Mouse (Mus musculus) intestine, postnatal 0 days (tissue): ENCODE measurements around the gene Map10. TPM values are rescaled to one million over a fixed set of nuclear protein-coding genes. Genes with fewer than 3 reads are reported as not detected.

Experiments
- ATAC-seq: fragments of 200-750 bp; cut with Nextera tagmentation; 2 replicates; pipeline ENCODE4 v1.8.0; 2017; ENCODE audit warnings: mild to moderate bottlenecking, moderate TSS enrichment, moderate library complexity
- H3K27ac ChIP-seq: fragments of 300-500 bp; sonication (generic); 2 replicates; pipeline ENCODE4 v1.5.1; 2014; ENCODE audit warnings: mild to moderate bottlenecking, low read depth, low read length, moderate library complexity
- H3K27me3 ChIP-seq: fragments of 300-500 bp; sonication (generic); replicated peaks from 2 replicates; pipeline ENCODE4 v1.6.1; 2014; ENCODE audit warnings: low read length, mixed read lengths; ENCODE audit not compliant: control insufficient read depth, insufficient read depth
- H3K36me3 ChIP-seq: fragments of 300-500 bp; sonication (generic); 2 replicates; pipeline ENCODE4 v1.6.1; 2014; ENCODE audit warnings: mild to moderate bottlenecking, moderate library complexity; ENCODE audit not compliant: control insufficient read depth, insufficient read depth
- H3K4me1 ChIP-seq: fragments of 300-500 bp; sonication (generic); replicated peaks from 2 replicates; pipeline ENCODE4 v1.6.1; 2014; ENCODE audit warnings: antibody characterized with exemption, low read length, mixed read lengths; ENCODE audit not compliant: control insufficient read depth, insufficient read depth
- H3K4me2 ChIP-seq: fragments of 300-500 bp; sonication (generic); replicated peaks from 2 replicates; pipeline ENCODE4 v1.6.1; 2014; ENCODE audit warnings: low read depth, mild to moderate bottlenecking, moderate library complexity
- H3K4me3 ChIP-seq: fragments of 300-500 bp; sonication (generic); 2 replicates; pipeline ENCODE4 v1.5.1; 2014; ENCODE audit warnings: low read depth, low read length
- H3K9ac ChIP-seq: fragments of 300-500 bp; sonication (generic); 2 replicates; pipeline ENCODE4 v1.6.1; 2014; ENCODE audit warnings: mild to moderate bottlenecking, low read depth, low read length
- H3K9me3 ChIP-seq: fragments of 300-500 bp; sonication (generic); 2 replicates; pipeline ENCODE4 v1.6.1; 2016; ENCODE audit warnings: mixed run types; ENCODE audit not compliant: control insufficient read depth
- CTCF ChIP-seq: sonication (generic); IDR thresholded peaks from 2 replicates; pipeline ENCODE4 v1.5.1; 2016; ENCODE audit warnings: low read depth, mild to moderate bottlenecking, control low read depth, antibody characterized with exemption, moderate library complexity
- WGBS: fragments of 180-500 bp; shearing (Covaris S2); extraction: QIAGEN DNeasy Blood & Tissue Kit; methylation state at CpG from one replicate; pipeline ENCODE4 v1.1.7; 2014; 5-methylcytosine and 5-hydroxymethylcytosine counted together
- polyA plus RNA-seq: library from polyadenylated mRNA; unstranded; fragments of >200 nt; fragmentation: Nextera tagmentation; extraction: Ambion mirVana; gene quantifications from 2 replicates; pipeline ENCODE4 v1.2.1, GENCODE M21; 2015

Gene Map10
- polyA plus RNA-seq, 1 experiment from 2014 or later = 2.4 TPM

- no peak for ATAC-seq
- Histone ChIP-seq H3K9ac (no peak overlapping the region), H3K4me3 (no peak overlapping the region), H3K4me1 (no peaks in the 10 kb centered on the region), H3K36me3 (no peaks in the 10 kb centered on the region), H3K27ac (no peak overlapping the region), H3K4me2 (no peak overlapping the region), H3K27me3 (no peaks in the 10 kb centered on the region), H3K9me3 (no peaks in the 10 kb centered on the region)
- WGBS = 79% methylated on average over 9 of the region's 9 CpGs
- no peak for TF ChIP-seq CTCF
Observed at GRCm38 (mm10) chr8:125686221-125686865, 16.7 kb downstream of the Map10 start.

GRCm38 (mm10) chr8:125690166-125690915 is 20.7 kb downstream of the Map10 start:
- Histone ChIP-seq H3K27ac (no peak overlapping the region), H3K9me3 (no peaks in the 10 kb centered on the region), H3K9ac (no peak overlapping the region), H3K36me3 (no peaks in the 10 kb centered on the region), H3K4me2 (no peak overlapping the region), H3K4me3 (no peak overlapping the region), H3K27me3 (no peaks in the 10 kb centered on the region), H3K4me1 (no peaks in the 10 kb centered on the region)
- WGBS = 77% methylated on average over 15 of the region's 15 CpGs
- no peak for ATAC-seq
- TF ChIP-seq CTCF = no peak

- H3K4me2 ChIP-seq = no peak overlapping the region
- no peak for ATAC-seq
Observed at GRCm38 (mm10) chr8:125690961-125691360, 21.3 kb downstream of the Map10 start.

GRCm38 (mm10) chr8:125692447-125692846 is 22.8 kb downstream of the Map10 start:
- TF ChIP-seq CTCF = no peak
- H3K9ac ChIP-seq = no peak overlapping the region
- no peak for ATAC-seq
- no peaks in the 10 kb centered on the region for H3K36me3 ChIP-seq
- no peak overlapping the region for H3K4me3 ChIP-seq
- no peaks in the 10 kb centered on the region for H3K9me3 ChIP-seq
- H3K27ac ChIP-seq = no peak overlapping the region
- H3K4me1 ChIP-seq = no peaks in the 10 kb centered on the region
- 54% methylated on average over 5 of the region's 5 CpGs for WGBS
- no peaks in the 10 kb centered on the region for H3K27me3 ChIP-seq
- H3K4me2 ChIP-seq = no peak overlapping the region

More at GRCm38 (mm10) chr8:125690961-125691360, 21.3 kb downstream of the Map10 start:
- no peak overlapping the region for H3K9ac ChIP-seq
- H3K9me3 ChIP-seq = no peaks in the 10 kb centered on the region
- TF ChIP-seq CTCF = no peak
- no peaks in the 10 kb centered on the region for H3K4me1 ChIP-seq
- no peak overlapping the region for H3K27ac ChIP-seq
- whole genome bisulfite sequencing = 74% methylated on average over 3 of the region's 3 CpGs
- H3K4me3 ChIP-seq = no peak overlapping the region
- no peaks in the 10 kb centered on the region for H3K27me3 ChIP-seq
- no peaks in the 10 kb centered on the region for H3K36me3 ChIP-seq

GRCm38 (mm10) chr8:125693197-125693596 is 23.6 kb downstream of the Map10 start:
- no peak overlapping the region for H3K9ac ChIP-seq
- 78% methylated on average over 3 of the region's 3 CpGs for WGBS

GRCm38 (mm10) chr8:125695951-125696350 is 26.3 kb downstream of the Map10 start:
- Histone ChIP-seq H3K4me1 (no peaks in the 10 kb centered on the region), H3K9ac (no peak overlapping the region), H3K27me3 (no peaks in the 10 kb centered on the region), H3K4me3 (no peak overlapping the region), H3K4me2 (no peak overlapping the region), H3K27ac (no peak overlapping the region), H3K9me3 (no peaks in the 10 kb centered on the region), H3K36me3 (no peaks in the 10 kb centered on the region)
- 88% methylated on average over 6 of the region's 6 CpGs for WGBS
- TF ChIP-seq CTCF = no peak
- ATAC-seq = no peak

More at GRCm38 (mm10) chr8:125693197-125693596, 23.6 kb downstream of the Map10 start:
- Histone ChIP-seq H3K4me2 (no peak overlapping the region), H3K4me3 (no peak overlapping the region), H3K4me1 (no peaks in the 10 kb centered on the region), H3K36me3 (no peaks in the 10 kb centered on the region), H3K27ac (no peak overlapping the region), H3K27me3 (no peaks in the 10 kb centered on the region), H3K9me3 (no peaks in the 10 kb centered on the region)
- no peak for TF ChIP-seq CTCF
- no peak for ATAC-seq
